Mouse (Mus musculus) ES-Bruce4 (cell line): ENCODE measurements at regions not wholly inside any gene's neighbourhood (a gene's known extent, or its start where the extent isn't known, plus 50 kb on each side); places are given as distances from the start of the nearest gene placed in this dataset.

Experiments
- CTCF ChIP-seq: IDR thresholded peaks from one replicate; pipeline ENCODE4 v1.8.1; 2011; ENCODE audit warnings: low read depth, low read length
- EP300 ChIP-seq: IDR thresholded peaks from 2 replicates; pipeline ENCODE4 v1.6.1; 2011; ENCODE audit warnings: low read depth, low read length; ENCODE audit not compliant: insufficient read depth
- POLR2A ChIP-seq: IDR thresholded peaks from one replicate; pipeline ENCODE4 v1.8.1; 2011; ENCODE audit warnings: low read length; ENCODE audit not compliant: insufficient read depth

GRCm38 (mm10) chr6:66052386-66052785 is 100.0 kb downstream of the 4930544G11Rik start:
- no peak for TF ChIP-seq POLR2A
- no peak for TF ChIP-seq CTCF
- TF ChIP-seq EP300 = no peak
